Mouse (Mus musculus) gastrocnemius, postnatal 14 days (tissue): ENCODE data around the gene Pdxp. TPM values are rescaled to one million over a fixed set of nuclear protein-coding genes. Genes with fewer than 3 reads are reported as not detected.

Experiments used
- DNase-seq: peaks from one replicate; pipeline ENCODE4 v3.0.0; 2021; ENCODE audit warnings: mixed read lengths
- intact Hi-C: fragments of 180-260 bp; cut with DNase I; formaldehyde crosslinking; loops from one replicate; pipeline ENCODE4 v1.15.1; 2025; ENCODE audit warnings: low total_unique reads
- total RNA-seq, 2 experiments: library from RNA; stranded (reverse); gene quantifications; 2 replicates each; pipeline ENCODE4 v1.2.3; 2021

Gene Pdxp
- total RNA-seq, 2 experiments from 2014 or later: 4.8 to 6.8 TPM

GRCm38 (mm10) chr15:78896149-78896548 is 17.6 kb upstream of the Pdxp start:
- DNase-seq: no peak
- intact Hi-C loops: no loop called here

- no peak for DNase-seq
- intact Hi-C loops: no loop called here
Observed at GRCm38 (mm10) chr15:78897488-78897887, 16.2 kb upstream of the Pdxp start.

GRCm38 (mm10) chr15:78898507-78899001 is 15.2 kb upstream of the Pdxp start:
- no peak for DNase-seq
- intact Hi-C loops: no loop called here

GRCm38 (mm10) chr15:78899409-78899739 is 14.3 kb upstream of the Pdxp start, which contains the start of gene Gm49510:
Gene Gm49510, plus strand, starts transcription at chr15:78899667.
- DNase-seq: no peak
- intact Hi-C loops: no loop called here

GRCm38 (mm10) chr15:78899740-78900584 is 13.8 kb upstream of the Pdxp start, which contains the start of gene Sh3bp1:
Gene Sh3bp1, plus strand, starts transcription at chr15:78899768.
- intact Hi-C loops: no loop called here
- peak; percentile 80 for DNase-seq

GRCm38 (mm10) chr15:78900585-78901421 is 12.9 kb upstream of the Pdxp start:
- intact Hi-C loops: no loop called here
- DNase-seq: no peak

- intact Hi-C loops: no loop called here
- no peak for DNase-seq
Observed at GRCm38 (mm10) chr15:78901422-78901789, 12.3 kb upstream of the Pdxp start.

- intact Hi-C loops: no loop called here
- DNase-seq: peak; percentile 76
Observed at GRCm38 (mm10) chr15:78903243-78903642, 10.5 kb upstream of the Pdxp start.

GRCm38 (mm10) chr15:78908399-78908798 is 5.3 kb upstream of the Pdxp start:
- no peak for DNase-seq
- intact Hi-C loops: no loop called here

- no peak for DNase-seq
- intact Hi-C loops: no loop called here
Observed at GRCm38 (mm10) chr15:78908982-78909381, 4.7 kb upstream of the Pdxp start.

GRCm38 (mm10) chr15:78912040-78912439 is 1.7 kb upstream of the Pdxp start:
- no peak for DNase-seq
- intact Hi-C loops: no loop called here

GRCm38 (mm10) chr15:78914091-78914822 is 538 bp downstream of the Pdxp start:
- no peak for DNase-seq
- intact Hi-C loops: no loop called here

GRCm38 (mm10) chr15:78914823-78915659 is 1.3 kb downstream of the Pdxp start:
- no peak for DNase-seq
- intact Hi-C loops: no loop called here

GRCm38 (mm10) chr15:78915660-78916017 is 1.9 kb downstream of the Pdxp start:
- peak; percentile 65 for DNase-seq
- intact Hi-C loops: no loop called here

- DNase-seq: no peak
- intact Hi-C loops: no loop called here
Observed at GRCm38 (mm10) chr15:78916052-78916826, 2.5 kb downstream of the Pdxp start.

- intact Hi-C loops: no loop called here
- DNase-seq: no peak
Observed at GRCm38 (mm10) chr15:78918126-78918525, 4.4 kb downstream of the Pdxp start.

GRCm38 (mm10) chr15:78919914-78920313 is 6.2 kb downstream of the Pdxp start:
- intact Hi-C loops: no loop called here
- DNase-seq: no peak

GRCm38 (mm10) chr15:78922700-78923099 is 9.0 kb downstream of the Pdxp start:
- intact Hi-C loops: no loop called here
- DNase-seq: no peak
